Mouse (Mus musculus) cerebellum, adult 9-10 months (tissue): ENCODE measurements around the gene Immp2l.
A peak's percentile ranks its signal among the peaks of the same experiment; 100 is the strongest.

ENCODE experiments used
- DNase-seq: peaks from one replicate; pipeline ENCODE4 v3.0.0; 2022

The Immp2l gene

GRCm38 (mm10) chr12:41317431-41317830 is 293.5 kb downstream of the Immp2l start:
- DNase-seq = no peak

GRCm38 (mm10) chr12:41322018-41322417 is 298.1 kb downstream of the Immp2l start:
- no peak for DNase-seq

DNA sequence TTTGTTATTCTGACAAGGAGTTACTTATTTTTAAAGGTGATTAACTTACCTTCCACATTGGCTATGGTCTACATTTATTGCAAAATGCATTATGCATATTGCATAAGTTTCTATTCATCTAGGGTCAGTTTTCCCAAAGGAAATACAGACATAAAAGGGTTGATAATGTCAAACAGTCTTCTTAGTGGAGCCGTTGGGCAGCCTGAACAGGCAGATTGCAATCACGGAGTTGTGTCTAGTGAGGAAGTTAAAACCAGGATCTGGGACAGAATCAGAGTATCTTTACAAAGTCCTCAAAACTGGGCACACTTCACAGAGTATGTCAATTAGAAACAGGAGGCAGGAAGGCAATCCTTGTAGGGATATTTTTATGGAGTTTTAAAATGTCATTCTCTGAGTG is 300.5 kb downstream of the Immp2l start:
- no peak for DNase-seq

DNA sequence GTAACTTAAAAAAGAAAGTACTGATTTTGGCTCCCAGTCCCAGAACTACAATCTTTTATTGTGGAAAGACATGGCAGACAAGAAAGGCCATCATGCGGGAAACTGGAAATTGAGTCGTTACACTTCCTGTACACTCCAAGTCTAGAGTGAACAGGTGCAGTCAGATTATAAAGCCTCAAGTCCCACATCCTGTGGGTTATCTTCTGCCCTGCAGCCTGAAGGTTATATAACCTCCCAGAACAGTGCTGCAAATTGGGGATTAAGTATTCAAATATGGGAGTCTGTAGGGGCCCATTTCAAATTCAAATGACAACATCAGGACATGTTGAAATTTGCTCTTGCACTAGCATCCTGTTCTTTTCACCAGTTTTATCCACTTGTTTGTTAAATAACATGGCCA is 301.9 kb downstream of the Immp2l start:
- no peak for DNase-seq

DNA sequence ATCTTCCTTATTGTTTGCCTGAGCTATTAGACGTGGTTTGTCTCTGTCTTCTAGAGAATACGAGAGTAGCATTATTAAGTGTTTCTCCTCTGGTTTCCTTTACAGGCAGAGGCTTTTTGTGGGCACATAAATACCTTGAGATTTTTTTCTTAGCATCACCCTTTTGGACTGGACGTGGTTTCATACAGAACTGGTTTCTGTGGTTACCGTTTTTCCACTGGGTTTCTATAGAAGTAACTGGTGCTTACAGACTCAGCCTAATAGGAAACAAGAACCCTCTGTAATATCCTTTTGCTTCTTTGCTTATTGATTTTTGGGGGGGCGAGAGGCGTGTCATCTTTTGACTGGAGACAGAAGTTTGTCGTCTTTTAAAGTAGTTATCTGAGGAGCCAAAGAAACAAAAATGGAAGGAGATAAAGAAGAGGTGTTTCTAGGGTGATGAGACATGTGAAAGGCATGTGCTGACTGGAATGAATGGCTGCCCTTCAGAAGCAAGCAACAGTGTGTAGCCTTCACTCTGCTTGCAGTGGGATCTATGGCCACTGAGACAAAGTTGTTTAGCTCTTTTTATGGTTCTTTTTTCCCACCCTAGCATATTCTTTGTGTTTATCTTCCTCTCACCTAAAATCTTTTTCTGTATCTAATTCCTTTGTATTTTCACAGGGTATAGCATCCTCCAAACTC is 307.2 kb downstream of the Immp2l start:
- DNase-seq = no peak

DNA sequence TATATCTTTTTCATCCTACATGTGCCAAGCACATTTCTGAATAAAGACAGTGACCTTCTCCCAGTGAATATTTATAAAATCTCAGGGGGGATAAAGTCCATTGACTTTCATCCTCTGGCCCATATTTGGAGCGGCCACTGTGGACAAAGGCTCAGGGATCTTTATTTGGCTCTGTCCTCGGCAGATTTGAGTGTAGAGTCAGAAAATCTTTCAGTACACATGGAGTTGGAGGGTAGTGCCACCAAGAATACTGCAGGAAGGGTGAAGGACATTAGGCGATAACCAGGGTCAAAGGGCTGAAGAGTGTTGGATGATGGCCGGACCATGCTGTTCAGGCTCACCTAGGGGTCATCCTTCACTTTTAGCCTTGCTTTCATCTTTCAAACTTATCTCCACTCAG is 321.7 kb downstream of the Immp2l start:
- DNase-seq = no peak

DNA sequence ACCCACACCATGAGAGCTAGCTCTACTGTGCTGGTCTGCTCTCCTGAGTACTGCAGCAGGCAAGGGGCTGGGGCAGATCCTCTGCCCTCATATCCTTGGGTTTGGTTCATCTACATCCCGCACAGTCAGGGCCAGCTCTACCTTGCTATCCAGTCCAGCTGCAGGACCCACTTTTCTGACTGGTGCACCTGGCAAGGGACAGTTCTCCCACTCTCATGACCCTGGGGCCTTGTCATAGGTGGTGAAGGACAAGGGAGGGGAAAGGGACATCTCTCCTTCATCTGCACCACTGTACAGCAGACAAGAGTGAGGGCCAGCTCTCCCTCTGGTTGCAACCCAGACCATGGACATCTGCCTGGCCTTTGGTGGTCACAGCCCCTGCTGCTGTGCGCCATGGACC is 323.6 kb downstream of the Immp2l start:
- DNase-seq = no peak

DNA sequence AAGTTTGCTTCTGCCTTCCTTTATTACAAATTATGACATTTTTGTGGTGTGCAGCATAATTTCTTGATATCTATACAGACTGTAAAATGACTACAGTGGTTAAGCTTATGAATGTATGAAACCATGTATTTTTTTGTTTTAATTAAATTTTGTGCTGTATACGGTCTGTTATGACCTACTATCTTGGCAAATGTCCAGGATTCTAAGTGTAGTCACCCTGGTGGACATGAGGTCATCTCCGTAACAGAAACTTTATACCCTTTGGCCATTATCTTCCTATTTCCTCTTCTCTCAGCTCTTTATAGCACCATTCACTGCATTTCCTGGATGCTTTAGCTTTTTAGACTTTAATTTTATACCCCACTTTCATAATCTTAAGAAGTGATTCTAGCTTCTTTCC is 325.5 kb downstream of the Immp2l start:
- DNase-seq = no peak

DNA sequence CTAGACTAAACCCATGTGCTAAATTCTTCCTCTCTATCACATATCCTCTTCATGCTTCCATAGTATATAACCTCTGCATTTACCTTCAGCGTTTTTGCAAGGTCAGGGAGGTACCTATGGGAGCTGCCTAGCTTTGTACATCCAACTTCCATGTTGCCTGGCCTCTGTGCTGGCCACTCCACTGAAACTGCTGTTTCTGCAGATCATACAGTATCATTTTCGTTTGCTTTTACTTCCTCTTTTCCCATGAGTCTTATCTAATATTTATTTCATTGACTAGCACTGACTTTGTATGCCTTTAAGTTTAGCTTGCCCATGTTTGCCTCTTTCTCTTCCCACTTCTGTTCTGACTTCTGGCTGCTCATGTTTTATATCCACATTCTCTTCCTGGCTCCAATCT is 325.9 kb downstream of the Immp2l start:
- DNase-seq = no peak

GRCm38 (mm10) chr12:41351275-41351674 is 327.4 kb downstream of the Immp2l start:
- DNase-seq = no peak

DNA sequence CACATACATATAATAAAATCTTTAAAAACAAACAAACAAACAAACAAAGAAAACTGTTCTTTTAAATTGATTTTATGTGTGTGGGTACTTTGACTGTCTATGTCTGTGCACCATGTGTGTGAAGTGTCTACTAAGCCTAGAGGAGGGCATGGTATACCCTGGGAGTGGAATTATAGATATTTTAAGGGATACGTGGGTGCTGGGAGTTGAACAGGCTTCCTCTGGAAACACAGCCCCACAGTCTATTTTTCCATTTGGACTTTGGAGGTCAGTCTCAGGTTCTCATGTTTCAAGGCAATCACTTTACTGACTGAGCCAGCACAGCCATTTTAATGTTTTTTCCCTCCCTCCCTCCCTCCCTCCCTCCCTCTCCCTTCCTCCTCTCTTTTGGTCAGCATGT is 331.0 kb downstream of the Immp2l start:
- no peak for DNase-seq

- no peak for DNase-seq
Observed at GRCm38 (mm10) chr12:41356040-41356439, 332.1 kb downstream of the Immp2l start.

GRCm38 (mm10) chr12:41386685-41387084 is 362.8 kb downstream of the Immp2l start:
- no peak for DNase-seq

GRCm38 (mm10) chr12:41394231-41394630 is 370.3 kb downstream of the Immp2l start:
- DNase-seq = no peak

- DNase-seq = no peak
Observed at GRCm38 (mm10) chr12:41401136-41401535, 377.2 kb downstream of the Immp2l start.

- DNase-seq = no peak
Observed at GRCm38 (mm10) chr12:41401923-41402322, 378.0 kb downstream of the Immp2l start.

GRCm38 (mm10) chr12:41409431-41409830 is 385.5 kb downstream of the Immp2l start:
- no peak for DNase-seq

DNA sequence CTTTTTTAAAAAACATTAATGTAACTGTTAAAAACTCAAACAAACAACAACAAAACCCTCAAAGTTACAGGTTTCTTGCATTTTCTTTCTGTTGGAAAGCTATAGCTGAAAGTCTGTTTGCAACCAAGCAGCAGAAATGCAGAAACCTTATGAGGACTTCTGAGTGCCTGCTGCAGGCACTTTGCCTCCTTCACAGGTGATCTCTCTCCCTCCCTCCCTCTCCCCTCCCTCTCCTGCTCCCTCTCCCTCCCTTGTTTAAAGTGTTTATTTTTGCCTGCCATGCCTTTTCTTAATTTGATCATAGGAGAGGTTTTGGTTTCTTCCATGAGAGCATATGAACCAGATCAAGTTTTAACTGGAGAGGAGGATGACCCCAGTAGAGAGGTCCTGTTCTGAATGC is 392.7 kb downstream of the Immp2l start:
- no peak for DNase-seq

- DNase-seq = no peak
Observed at GRCm38 (mm10) chr12:41417099-41417498, 393.2 kb downstream of the Immp2l start.

- no peak for DNase-seq
Observed at GRCm38 (mm10) chr12:41417961-41418360, 394.1 kb downstream of the Immp2l start.

- no peak for DNase-seq
Observed at GRCm38 (mm10) chr12:41425101-41425679, 401.3 kb downstream of the Immp2l start.

GRCm38 (mm10) chr12:41427464-41427863 is 403.6 kb downstream of the Immp2l start:
- peak; percentile 69 for DNase-seq

- DNase-seq = no peak
Observed at GRCm38 (mm10) chr12:41428806-41429205, 404.9 kb downstream of the Immp2l start.

- peak; percentile 48 for DNase-seq
Observed at GRCm38 (mm10) chr12:41436206-41436985, 412.5 kb downstream of the Immp2l start.
